Mouse (Mus musculus) forebrain, embryonic 13.5 days (tissue): ENCODE measurements around the gene Hist1h4i. TPM values are rescaled to one million over a fixed set of nuclear protein-coding genes. Genes with fewer than 3 reads are reported as not detected.

Experiments
- ATAC-seq: fragments of 200-750 bp; cut with Nextera tagmentation; 2 replicates; pipeline ENCODE4 v1.8.0; 2017
- H3K27ac ChIP-seq: fragments of 300-500 bp; sonication (generic); 2 replicates; pipeline ENCODE4 v1.5.1; 2015; ENCODE audit warnings: inconsistent platforms, mild to moderate bottlenecking, moderate library complexity
- H3K27me3 ChIP-seq: fragments of 300-500 bp; sonication (generic); 2 replicates; pipeline ENCODE4 v1.6.1; 2015; ENCODE audit warnings: mild to moderate bottlenecking, inconsistent platforms
- H3K36me3 ChIP-seq: fragments of 300-500 bp; sonication (generic); 2 replicates; pipeline ENCODE4 v1.6.1; 2015; ENCODE audit warnings: mild to moderate bottlenecking, inconsistent platforms; ENCODE audit not compliant: poor library complexity, severe bottlenecking
- H3K4me1 ChIP-seq: fragments of 300-500 bp; sonication (generic); 2 replicates; pipeline ENCODE4 v1.6.1; 2015; ENCODE audit warnings: inconsistent platforms
- H3K4me2 ChIP-seq: fragments of 300-500 bp; sonication (generic); 2 replicates; pipeline ENCODE4 v1.6.1; 2015; ENCODE audit warnings: inconsistent platforms, mild to moderate bottlenecking, moderate library complexity
- H3K4me3 ChIP-seq: fragments of 300-500 bp; sonication (generic); 2 replicates; pipeline ENCODE4 v1.5.1; 2015; ENCODE audit warnings: mild to moderate bottlenecking, inconsistent platforms
- H3K9ac ChIP-seq: fragments of 300-500 bp; sonication (generic); 2 replicates; pipeline ENCODE4 v1.6.1; 2015; ENCODE audit warnings: mild to moderate bottlenecking, inconsistent platforms
- H3K9me3 ChIP-seq: fragments of 300-500 bp; sonication (generic); replicated peaks from 2 replicates; pipeline ENCODE4 v1.6.1; 2016; ENCODE audit warnings: inconsistent platforms
- WGBS: fragments of 180-500 bp; shearing (Covaris S2); methylation state at CpG from one replicate; pipeline ENCODE4 v1.1.7; 2015; 5-methylcytosine and 5-hydroxymethylcytosine counted together
- microRNA-seq: library from miRNA; unstranded; fragments of <30 nt; microRNA quantifications from one replicate; pipeline ENCODE4, GENCODE M21; 2016
- polyA plus RNA-seq: library from polyadenylated mRNA; unstranded; fragments of >200 nt; fragmentation: Nextera tagmentation; extraction: Ambion mirVana; gene quantifications from 2 replicates; pipeline ENCODE4 v1.2.1, GENCODE M21; 2015

The Hist1h4i gene
- polyA plus RNA-seq, 1 experiment from 2014 or later, result 42.8 TPM

DNA sequence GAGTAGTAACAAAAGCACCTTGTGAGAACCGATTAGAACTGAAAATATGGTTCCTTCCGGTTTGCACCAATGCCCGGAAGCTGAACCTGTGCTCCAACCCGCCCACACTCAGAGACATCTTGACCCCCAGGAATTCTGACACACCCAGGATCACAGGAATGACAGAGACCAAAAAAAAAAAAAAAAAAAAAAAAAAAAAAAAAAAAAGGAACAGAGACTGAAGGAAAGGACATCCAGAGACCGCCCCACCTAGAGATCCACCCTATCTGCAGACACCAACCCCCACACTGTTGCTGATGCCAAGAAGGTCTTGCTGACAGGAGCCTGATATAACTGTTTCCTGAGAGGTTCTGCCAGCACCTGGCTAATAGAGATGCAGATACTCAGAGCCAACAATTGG, 48.6 kb downstream of the Hist1h4i start:
- H3K4me2 ChIP-seq, result no peak overlapping the region
- no peak overlapping the region for H3K4me3 ChIP-seq
- no peak overlapping the region for H3K9ac ChIP-seq
- H3K27ac ChIP-seq, result no peak overlapping the region
- no peaks in the 10 kb centered on the region for H3K36me3 ChIP-seq
- H3K27me3 ChIP-seq, result peaks cover 58% of the 10 kb centered on the region
- H3K9me3 ChIP-seq, result no peaks in the 10 kb centered on the region
- 82% methylated on average over 5 of the region's 5 CpGs for WGBS
- ATAC-seq, result no peak
- H3K4me1 ChIP-seq, result peaks cover 13% of the 10 kb centered on the region

Small RNA genes within 50 kb of the gene (microRNA-seq; reads per million reads assigned to microRNA genes)
- not detected for gene Gm26300
- not detected for gene Gm44390
- not detected for gene Gm44486

Other genes starting within 250 kb of the Hist1h4i start
- gene Hist1h2bq, start 231.2 kb downstream of the Hist1h4i start, polyA plus RNA-seq, result 24.9 and 25.3 TPM in 2 replicates
- 1.9 TPM in 1 of 2 replicates, not detected in the other for gene Hist1h2ao, start 230.9 kb downstream of the Hist1h4i start, polyA plus RNA-seq
- not detected in 2 replicates for gene Hist1h4m, start 229.6 kb downstream of the Hist1h4i start, polyA plus RNA-seq
- gene Hist1h4n, start 209.2 kb downstream of the Hist1h4i start, polyA plus RNA-seq, result 12.8 and 20.2 TPM in 2 replicates
- gene Hist1h2ap, start 207.9 kb downstream of the Hist1h4i start, polyA plus RNA-seq, result 4,205 and 5,125 TPM in 2 replicates
- 24.7 and 27.2 TPM in 2 replicates for gene Hist1h2br, start 207.6 kb downstream of the Hist1h4i start, polyA plus RNA-seq
- gene Zfp184, start 96.3 kb downstream of the Hist1h4i start, polyA plus RNA-seq, result 25.4 and 29.2 TPM in 2 replicates
- gene Pom121l2, start 60.2 kb downstream of the Hist1h4i start, polyA plus RNA-seq, result 0.09 TPM in 1 of 2 replicates, not detected in the other
- not detected in 2 replicates for gene Prss16, start 31.6 kb downstream of the Hist1h4i start, polyA plus RNA-seq
- 2.8 and 10.7 TPM in 2 replicates for gene Hist1h2ah, start 5.8 kb downstream of the Hist1h4i start, polyA plus RNA-seq
- gene Hist1h2bk, start 5.5 kb downstream of the Hist1h4i start, polyA plus RNA-seq, result 7.5 and 10.3 TPM in 2 replicates
- 60.3 and 62.0 TPM in 2 replicates for gene Hist1h2ag, start 1.6 kb upstream of the Hist1h4i start, polyA plus RNA-seq
- gene Hist1h2bj, start 1.9 kb upstream of the Hist1h4i start, polyA plus RNA-seq, result 13.3 and 13.9 TPM in 2 replicates
- not detected in 2 replicates for gene Vmn1r188, start 43.1 kb upstream of the Hist1h4i start, polyA plus RNA-seq
- gene Vmn1r189, start 64.5 kb upstream of the Hist1h4i start, polyA plus RNA-seq, result not detected in 2 replicates
- gene Vmn1r191, start 142.6 kb upstream of the Hist1h4i start, polyA plus RNA-seq, result not detected in 2 replicates
- not detected in 2 replicates for gene Vmn1r192, start 149.8 kb upstream of the Hist1h4i start, polyA plus RNA-seq
- not detected in 2 replicates for gene Vmn1r193, start 181.8 kb upstream of the Hist1h4i start, polyA plus RNA-seq
- gene Vmn1r194, start 202.9 kb upstream of the Hist1h4i start, polyA plus RNA-seq, result not detected in 2 replicates
- not detected in 2 replicates for gene Vmn1r195, start 229.2 kb upstream of the Hist1h4i start, polyA plus RNA-seq
- gene Vmn1r196, start 248.6 kb upstream of the Hist1h4i start, polyA plus RNA-seq, result not detected in 2 replicates